Mouse (Mus musculus) urinary bladder, adult 18-20 months (tissue): ENCODE data around the gene Rbm38.
A peak's percentile ranks its signal among the peaks of the same experiment; 100 is the strongest.

Source experiments
- DNase-seq, 2 experiments: peaks; one replicate each; pipeline ENCODE4 v3.0.0; 2022; ENCODE audit warnings: low spot score in 2 of 2, mixed read lengths in 2 of 2

Gene Rbm38

GRCm38 (mm10) chr2:173058263-173058662 lies 38.0 kb downstream of the Rbm38 start:
- no peak for DNase-seq

- DNase-seq: no peak
Measured at GRCm38 (mm10) chr2:173060450-173060849, 40.2 kb downstream of the Rbm38 start.

- DNase-seq: no peak
Measured at GRCm38 (mm10) chr2:173061443-173062351, 41.4 kb downstream of the Rbm38 start.

- DNase-seq: no peak
Measured at GRCm38 (mm10) chr2:173063219-173063618, 42.9 kb downstream of the Rbm38 start.

GRCm38 (mm10) chr2:173064864-173065263 lies 44.6 kb downstream of the Rbm38 start:
- DNase-seq: no peak

- no peak for DNase-seq
Measured at GRCm38 (mm10) chr2:173072948-173073347, 52.6 kb downstream of the Rbm38 start.

GRCm38 (mm10) chr2:173073666-173074065 lies 53.4 kb downstream of the Rbm38 start:
- DNase-seq: no peak

GRCm38 (mm10) chr2:173076921-173077320 lies 56.6 kb downstream of the Rbm38 start:
- DNase-seq: no peak

- DNase-seq: no peak
Measured at GRCm38 (mm10) chr2:173079766-173080549, 59.7 kb downstream of the Rbm38 start.

- DNase-seq: peak; percentile 22 to 62
Measured at GRCm38 (mm10) chr2:173080785-173081241, 60.5 kb downstream of the Rbm38 start.

- DNase-seq: no peak
Measured at GRCm38 (mm10) chr2:173082706-173083105, 62.4 kb downstream of the Rbm38 start.

GRCm38 (mm10) chr2:173083106-173083505 lies 62.8 kb downstream of the Rbm38 start:
- DNase-seq: no peak

- DNase-seq: no peak
Measured at GRCm38 (mm10) chr2:173083712-173084475, 63.6 kb downstream of the Rbm38 start.
